Mouse (Mus musculus): Measurements from ENCODE around the gene Dhx33.

DNA sequence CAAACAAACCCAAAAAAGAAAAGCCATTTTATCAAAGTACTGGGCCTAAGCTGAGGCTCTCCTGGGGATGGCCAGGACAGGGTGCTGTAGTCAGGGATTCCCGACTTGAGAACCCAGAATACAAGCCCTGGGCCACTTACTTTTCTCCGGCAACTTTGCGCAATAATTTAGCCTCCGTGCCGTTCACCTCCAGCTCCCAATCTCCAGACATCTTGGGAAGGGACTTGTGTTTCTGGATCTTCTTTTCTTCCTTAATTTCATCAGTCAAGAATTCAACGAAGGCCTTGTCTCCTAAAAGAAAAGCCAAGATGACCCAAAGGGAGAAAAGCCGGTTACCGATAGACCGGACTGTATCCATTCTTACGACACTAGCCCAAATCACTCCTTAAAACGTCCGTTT, 22.2 kb downstream of the Dhx33 start:
- TF ChIP-seq POLR2A (IDR thresholded peaks at IDR 0.05; ENCODE audit: extremely low read depth, insufficient read depth, low read length): no peak
- no peak for TF ChIP-seq CTCF (IDR thresholded peaks at IDR 0.05; ENCODE audit: low read depth, low read length)

Measured in liver, adult 2 months (tissue).